Mouse (Mus musculus) kidney, adult 2 months (tissue): ENCODE data around the gene Tpsb2.

Experiments used
- CTCF ChIP-seq: fragments of 200-500 bp; conservative IDR thresholded peaks from 2 replicates; pipeline ENCODE4 v1.5.1; 2011; ENCODE audit warnings: low read depth, mild to moderate bottlenecking, control low read depth, low read length, moderate library complexity, mixed read lengths; ENCODE audit not compliant: insufficient read depth, insufficient read length
- POLR2A ChIP-seq: fragments of 200-500 bp; IDR thresholded peaks from one replicate; pipeline ENCODE4 v1.6.1; 2011; ENCODE audit warnings: low read depth, low read length, control low read depth

GRCm38 (mm10) chr17:25405224-25405895 lies 39.3 kb downstream of the Tpsb2 start:
- TF ChIP-seq POLR2A: no peak
- TF ChIP-seq CTCF: no peak
